In genomic region chr6:52270494-52271480, GRCm38 (mm10) we compare ENCODE assay signal across 8 mouse cellular contexts. TPM values are rescaled to one million over a fixed set of nuclear protein-coding genes. Genes with fewer than 3 reads are reported as not detected.
DNase-seq lines count a peak whose midpoint lies in the region; ATAC-seq and TF ChIP-seq lines count a peak whose summit lies in the region.

No protein-coding gene starts in this region.

- H3K27me3 ChIP-seq in heart, postnatal 0 days (ENCODE audit: control insufficient read depth, insufficient read depth, low read length) = peaks cover 98% of the 10 kb centered on the region
- peaks cover 2% of the 10 kb centered on the region for H3K27me3 ChIP-seq in splenic B cell, adult 2 months (ENCODE audit: control insufficient read depth, insufficient read depth, low read length, poor library complexity, severe bottlenecking)

- H3K9ac ChIP-seq in heart, postnatal 0 days (replicated peaks; ENCODE audit: low read depth, low read length) = no peak overlapping the region

- DNase-seq in cerebellum, adult 18-20 months = peak; percentile 52 to 53
- DNase-seq in CD4-positive, CD25-positive, alpha-beta regulatory T cell, adult 2 months (ENCODE audit: low read depth, low spot score) = peak; percentile 73
- DNase-seq in cerebellum, postnatal 10 days = peak; percentile 79 to 84
- no peak for DNase-seq in heart, postnatal 0 days (ENCODE audit: low spot score)
- peak; percentile 62 to 84 for DNase-seq in kidney, postnatal 36 days
- peak; percentile 37 to 71 for DNase-seq in lung, postnatal 4 days
- DNase-seq in splenic B cell, adult 2 months (ENCODE audit: low read depth, low spot score) = peak; percentile 71

- no peak for TF ChIP-seq EP300 in heart, postnatal 0 days (IDR thresholded peaks at IDR 0.05; ENCODE audit: low read depth)

- no peak; the same call in 1 of the 2 replicates for ATAC-seq in cerebellum, adult (ENCODE audit: insufficient number of reproducible peaks, low FRiP score, low TSS enrichment)
- ATAC-seq in heart, postnatal 0 days (ENCODE audit: insufficient read depth, low read depth) = no peak

- no peak overlapping the region for H3K27ac ChIP-seq in heart, postnatal 0 days (ENCODE audit: low read depth)

- H3K4me3 ChIP-seq in heart, postnatal 0 days (ENCODE audit: low read depth, low read length) = no peak overlapping the region

- H3K9me3 ChIP-seq in heart, postnatal 0 days (replicated peaks; ENCODE audit: control insufficient read depth, low read length) = no peaks in the 10 kb centered on the region

- peak; percentile 56 for TF ChIP-seq CTCF in heart, postnatal 0 days (IDR thresholded peaks at IDR 0.05; ENCODE audit: low read depth)

- H3K4me1 ChIP-seq in heart, postnatal 0 days (ENCODE audit: control insufficient read depth, insufficient read depth) = no peaks in the 10 kb centered on the region

- H3K36me3 ChIP-seq in heart, postnatal 0 days (replicated peaks; ENCODE audit: control insufficient read depth, insufficient read depth, low read length) = no peaks in the 10 kb centered on the region
- H3K36me3 ChIP-seq in splenic B cell, adult 2 months (ENCODE audit: control insufficient read depth, insufficient read depth, low read length, poor library complexity, severe bottlenecking) = no peaks in the 10 kb centered on the region

- H3K4me2 ChIP-seq in heart, postnatal 0 days (ENCODE audit: low read depth, low read length) = no peak overlapping the region

- 11% methylated on average over 23 of the region's 23 CpGs for WGBS in heart, postnatal 0 days

RNA-seq across cellular contexts. Expression of gene Hoxa13, which starts 10.1 kb away (rescaled TPM):
- total RNA-seq in heart, postnatal 0 days (2014; rRNA removed; ENCODE audit: low replicate concordance) = not detected in 2 replicates
- not detected in 2 replicates for polyA plus RNA-seq in heart, postnatal 0 days (2015; fragmentation: Nextera tagmentation; extraction: Ambion mirVana)

RNA-seq across cellular contexts. Expression of gene Hoxa11, which starts 25.2 kb away (rescaled TPM):
- 0.11 TPM in 1 of 2 replicates, not detected in the other for total RNA-seq in heart, postnatal 0 days (2014; rRNA removed; ENCODE audit: low replicate concordance)
- not detected in 2 replicates for polyA plus RNA-seq in heart, postnatal 0 days (2015; fragmentation: Nextera tagmentation; extraction: Ambion mirVana)

RNA-seq across cellular contexts. Expression of gene Hoxa10, which starts 30.1 kb away (rescaled TPM):
- total RNA-seq in heart, postnatal 0 days (2014; rRNA removed; ENCODE audit: low replicate concordance) = 5.0 TPM in 1 of 2 replicates, not detected in the other
- not detected in 2 replicates for polyA plus RNA-seq in heart, postnatal 0 days (2015; fragmentation: Nextera tagmentation; extraction: Ambion mirVana)

RNA-seq across cellular contexts. Expression of gene Hoxa9, which starts 39.9 kb away (rescaled TPM):
- total RNA-seq in heart, postnatal 0 days (2014; rRNA removed; ENCODE audit: low replicate concordance) = 0.19 TPM in 1 of 2 replicates, not detected in the other
- polyA plus RNA-seq in heart, postnatal 0 days (2015; fragmentation: Nextera tagmentation; extraction: Ambion mirVana) = not detected in 2 replicates

RNA-seq across cellular contexts. Expression of gene Evx1, which starts 42.5 kb away (rescaled TPM):
- total RNA-seq in heart, postnatal 0 days (2014; rRNA removed; ENCODE audit: low replicate concordance) = 0.15 TPM in 1 of 2 replicates, not detected in the other
- not detected in 2 replicates for polyA plus RNA-seq in heart, postnatal 0 days (2015; fragmentation: Nextera tagmentation; extraction: Ambion mirVana)
